Mouse (Mus musculus) cerebellum, postnatal 36 days (tissue): ENCODE results near the gene Anxa6.

Experiments
- DNase-seq, 2 experiments: peaks; one replicate each; pipeline ENCODE4 v3.0.0; 2021 to 2022; ENCODE audit warnings: mixed read lengths in 2 of 2

Anxa6 gene

GRCm38 (mm10) chr11:55028509-55028908 lies 4.7 kb downstream of the Anxa6 start:
- no peak for DNase-seq

GRCm38 (mm10) chr11:55027204-55027855 lies 5.9 kb downstream of the Anxa6 start:
- no peak for DNase-seq

GRCm38 (mm10) chr11:55025896-55026295 lies 7.3 kb downstream of the Anxa6 start:
- DNase-seq = peak; percentile 57 to 65

- no peak for DNase-seq
These were observed 9.7 kb downstream of the Anxa6 start for GRCm38 (mm10) chr11:55023583-55023982.

- DNase-seq = peak; percentile 24 to 39
These were observed 10.1 kb downstream of the Anxa6 start for GRCm38 (mm10) chr11:55023049-55023564.

GRCm38 (mm10) chr11:55022508-55022907 lies 10.7 kb downstream of the Anxa6 start:
- DNase-seq = no peak

GRCm38 (mm10) chr11:55021859-55022258 lies 11.4 kb downstream of the Anxa6 start:
- no peak for DNase-seq

- no peak for DNase-seq
These were observed 11.8 kb downstream of the Anxa6 start for GRCm38 (mm10) chr11:55021458-55021857.

- no peak for DNase-seq
These were observed 13.5 kb downstream of the Anxa6 start for GRCm38 (mm10) chr11:55019711-55020110.

GRCm38 (mm10) chr11:55018034-55018433 lies 15.2 kb downstream of the Anxa6 start:
- DNase-seq = no peak

GRCm38 (mm10) chr11:55017201-55017600 lies 16.0 kb downstream of the Anxa6 start:
- DNase-seq = no peak

- no peak for DNase-seq
These were observed 16.5 kb downstream of the Anxa6 start for GRCm38 (mm10) chr11:55016758-55017157.

- DNase-seq = peak; percentile 71 to 74
These were observed 17.4 kb downstream of the Anxa6 start for GRCm38 (mm10) chr11:55015831-55016241.

GRCm38 (mm10) chr11:55015264-55015663 lies 18.0 kb downstream of the Anxa6 start:
- peak in 1 of 2 experiments; percentile 18 for DNase-seq

- no peak for DNase-seq
These were observed 19.4 kb downstream of the Anxa6 start for GRCm38 (mm10) chr11:55013802-55014201.

GRCm38 (mm10) chr11:55012551-55013521 lies 20.4 kb downstream of the Anxa6 start:
- DNase-seq = no peak

GRCm38 (mm10) chr11:55011440-55011839 lies 21.8 kb downstream of the Anxa6 start:
- DNase-seq = no peak

- no peak for DNase-seq
These were observed 25.0 kb downstream of the Anxa6 start for GRCm38 (mm10) chr11:55008230-55008629.

GRCm38 (mm10) chr11:55005684-55006083 lies 27.6 kb downstream of the Anxa6 start:
- no peak for DNase-seq

GRCm38 (mm10) chr11:55004970-55005502 lies 28.2 kb downstream of the Anxa6 start:
- DNase-seq = no peak

- DNase-seq = no peak
These were observed 34.5 kb downstream of the Anxa6 start for GRCm38 (mm10) chr11:54998708-54999107.

GRCm38 (mm10) chr11:54998284-54998683 lies 35.0 kb downstream of the Anxa6 start:
- peak; percentile 63 to 66 for DNase-seq

GRCm38 (mm10) chr11:54996176-54996575 lies 37.1 kb downstream of the Anxa6 start:
- peak; percentile 46 to 56 for DNase-seq
